Mouse (Mus musculus) heart, embryonic 12.5 days (tissue): ENCODE measurements at regions not wholly inside any gene's neighbourhood (a gene's known extent, or its start where the extent isn't known, plus 50 kb on each side); places are given as distances from the start of the nearest gene placed in this dataset.

Experiments
- ATAC-seq: fragments of 200-750 bp; cut with Nextera tagmentation; 2 replicates; pipeline ENCODE4 v1.8.0; 2017; ENCODE audit warnings: moderate TSS enrichment, moderate library complexity; ENCODE audit not compliant: insufficient number of reproducible peaks, low FRiP score
- H3K27ac ChIP-seq: fragments of 300-500 bp; sonication (generic); 2 replicates; pipeline ENCODE4 v1.5.1; 2016; ENCODE audit warnings: mild to moderate bottlenecking, moderate library complexity; ENCODE audit not compliant: poor library complexity, severe bottlenecking
- H3K27me3 ChIP-seq: fragments of 300-500 bp; sonication (generic); replicated peaks from 2 replicates; pipeline ENCODE4 v1.6.1; 2016; ENCODE audit warnings: mild to moderate bottlenecking, moderate library complexity
- H3K36me3 ChIP-seq: fragments of 300-500 bp; sonication (generic); 2 replicates; pipeline ENCODE4 v1.6.1; 2016; ENCODE audit warnings: mild to moderate bottlenecking, moderate library complexity
- H3K4me1 ChIP-seq: fragments of 300-500 bp; sonication (generic); replicated peaks from 2 replicates; pipeline ENCODE4 v1.6.1; 2016; ENCODE audit warnings: mild to moderate bottlenecking
- H3K4me2 ChIP-seq: fragments of 300-500 bp; sonication (generic); 2 replicates; pipeline ENCODE4 v1.6.1; 2016; ENCODE audit warnings: mild to moderate bottlenecking, moderate library complexity
- H3K4me3 ChIP-seq: fragments of 300-500 bp; sonication (generic); 2 replicates; pipeline ENCODE4 v1.5.1; 2016; ENCODE audit warnings: mild to moderate bottlenecking
- H3K9ac ChIP-seq: fragments of 300-500 bp; sonication (generic); 2 replicates; pipeline ENCODE4 v1.6.1; 2016; ENCODE audit warnings: mild to moderate bottlenecking, moderate library complexity
- H3K9me3 ChIP-seq: fragments of 300-500 bp; sonication (generic); replicated peaks from 2 replicates; pipeline ENCODE4 v1.6.1; 2016; ENCODE audit warnings: mild to moderate bottlenecking, moderate library complexity
- WGBS: fragments of 180-500 bp; shearing (Covaris S2); methylation state at CpG from one replicate; pipeline ENCODE4 v1.1.7; 2016; 5-methylcytosine and 5-hydroxymethylcytosine counted together

- Histone ChIP-seq H3K4me3 (no peak overlapping the region), H3K9ac (no peak overlapping the region), H3K4me2 (no peak overlapping the region), H3K27ac (no peak overlapping the region), H3K27me3 (no peaks in the 10 kb centered on the region), H3K9me3 (no peaks in the 10 kb centered on the region), H3K4me1 (peaks cover 33% of the 10 kb centered on the region), H3K36me3 (no peaks in the 10 kb centered on the region)
- no peak for ATAC-seq
- 88% methylated on average over 6 of the region's 6 CpGs for WGBS
Observed at GRCm38 (mm10) chr4:9132356-9132755, 893.5 kb upstream of the Car8 start.

GRCm38 (mm10) chr4:9131610-9132009, 892.8 kb upstream of the Car8 start:
- Histone ChIP-seq H3K4me3 (no peak overlapping the region), H3K9ac (no peak overlapping the region), H3K27ac (no peak overlapping the region), H3K36me3 (no peaks in the 10 kb centered on the region), H3K4me1 (peaks cover 31% of the 10 kb centered on the region), H3K27me3 (no peaks in the 10 kb centered on the region), H3K9me3 (no peaks in the 10 kb centered on the region), H3K4me2 (no peak overlapping the region)
- 65% methylated on average over 9 of the region's 9 CpGs for WGBS
- ATAC-seq, result no peak

GRCm38 (mm10) chr4:9125236-9125963, 886.6 kb upstream of the Car8 start:
- WGBS, result 43% methylated on average over 11 of the region's 11 CpGs
- no peak for ATAC-seq

GRCm38 (mm10) chr4:9124586-9125232, 885.9 kb upstream of the Car8 start:
- WGBS, result 81% methylated on average over 4 of the region's 4 CpGs
- H3K4me3 ChIP-seq, result no peak overlapping the region
- H3K27me3 ChIP-seq, result no peaks in the 10 kb centered on the region
- no peak for ATAC-seq
- peaks cover 13% of the 10 kb centered on the region; the same call in 1 of the 2 replicates for H3K4me1 ChIP-seq
- no peaks in the 10 kb centered on the region for H3K9me3 ChIP-seq
- H3K27ac ChIP-seq, result no peak overlapping the region
- no peaks in the 10 kb centered on the region for H3K36me3 ChIP-seq
- H3K9ac ChIP-seq, result no peak overlapping the region
- H3K4me2 ChIP-seq, result no peak overlapping the region

More at GRCm38 (mm10) chr4:9125236-9125963, 886.6 kb upstream of the Car8 start:
- H3K9ac ChIP-seq, result no peak overlapping the region
- peaks cover 19% of the 10 kb centered on the region for H3K4me1 ChIP-seq
- no peaks in the 10 kb centered on the region for H3K27me3 ChIP-seq
- no peak overlapping the region for H3K4me3 ChIP-seq
- H3K4me2 ChIP-seq, result no peak overlapping the region
- no peak overlapping the region for H3K27ac ChIP-seq
- H3K9me3 ChIP-seq, result no peaks in the 10 kb centered on the region
- no peaks in the 10 kb centered on the region for H3K36me3 ChIP-seq

GRCm38 (mm10) chr4:9124109-9124508, 885.3 kb upstream of the Car8 start:
- H3K4me3 ChIP-seq, result no peak overlapping the region
- H3K36me3 ChIP-seq, result no peaks in the 10 kb centered on the region
- no peak overlapping the region for H3K4me2 ChIP-seq
- H3K9ac ChIP-seq, result no peak overlapping the region
- no peaks in the 10 kb centered on the region for H3K9me3 ChIP-seq
- H3K27me3 ChIP-seq, result no peaks in the 10 kb centered on the region
- no peak overlapping the region for H3K27ac ChIP-seq
- H3K4me1 ChIP-seq, result peaks cover 13% of the 10 kb centered on the region; the same call in 1 of the 2 replicates
- no peak for ATAC-seq
- WGBS, result 52% methylated on average over 5 of the region's 5 CpGs

- Histone ChIP-seq H3K4me2 (no peak overlapping the region), H3K27me3 (no peaks in the 10 kb centered on the region), H3K27ac (no peak overlapping the region), H3K9me3 (no peaks in the 10 kb centered on the region), H3K4me1 (peaks cover 15% of the 10 kb centered on the region), H3K4me3 (no peak overlapping the region), H3K9ac (no peak overlapping the region), H3K36me3 (no peaks in the 10 kb centered on the region)
- no peak for ATAC-seq
- WGBS, result 67% methylated on average over 9 of the region's 9 CpGs
Observed at GRCm38 (mm10) chr4:9123396-9124031, 884.7 kb upstream of the Car8 start.

- ATAC-seq, result no peak
- WGBS, result 53% methylated on average over 10 of the region's 10 CpGs
Observed at GRCm38 (mm10) chr4:9122639-9123286, 883.9 kb upstream of the Car8 start.

GRCm38 (mm10) chr4:9116955-9117647, 878.3 kb upstream of the Car8 start:
- ATAC-seq, result no peak
- H3K4me2 ChIP-seq, result no peak overlapping the region
- peaks cover 21% of the 10 kb centered on the region for H3K4me1 ChIP-seq
- H3K27ac ChIP-seq, result no peak overlapping the region
- H3K27me3 ChIP-seq, result no peaks in the 10 kb centered on the region
- no peak overlapping the region for H3K9ac ChIP-seq
- no peaks in the 10 kb centered on the region for H3K36me3 ChIP-seq
- WGBS, result 72% methylated on average over 4 of the region's 4 CpGs
- H3K9me3 ChIP-seq, result no peaks in the 10 kb centered on the region
- H3K4me3 ChIP-seq, result no peak overlapping the region

More at GRCm38 (mm10) chr4:9122639-9123286, 883.9 kb upstream of the Car8 start:
- no peak overlapping the region for H3K4me3 ChIP-seq
- H3K27me3 ChIP-seq, result no peaks in the 10 kb centered on the region
- H3K9me3 ChIP-seq, result no peaks in the 10 kb centered on the region
- H3K4me1 ChIP-seq, result peaks cover 22% of the 10 kb centered on the region
- H3K4me2 ChIP-seq, result no peak overlapping the region
- H3K36me3 ChIP-seq, result no peaks in the 10 kb centered on the region
- no peak overlapping the region for H3K9ac ChIP-seq
- H3K27ac ChIP-seq, result no peak overlapping the region

GRCm38 (mm10) chr4:9115874-9116273, 877.0 kb upstream of the Car8 start:
- Histone ChIP-seq H3K27me3 (no peaks in the 10 kb centered on the region), H3K4me2 (no peak overlapping the region), H3K9me3 (no peaks in the 10 kb centered on the region), H3K27ac (no peak overlapping the region), H3K9ac (no peak overlapping the region), H3K36me3 (no peaks in the 10 kb centered on the region), H3K4me1 (peaks cover 21% of the 10 kb centered on the region), H3K4me3 (no peak overlapping the region)
- no peak for ATAC-seq
- 2% methylated on average over 7 of the region's 7 CpGs for WGBS

GRCm38 (mm10) chr4:9113982-9114381, 875.1 kb upstream of the Car8 start:
- H3K36me3 ChIP-seq, result no peaks in the 10 kb centered on the region
- H3K9ac ChIP-seq, result no peak overlapping the region
- no peak overlapping the region for H3K27ac ChIP-seq
- no peak for ATAC-seq
- no peak overlapping the region for H3K4me3 ChIP-seq
- no peak overlapping the region for H3K4me2 ChIP-seq
- H3K9me3 ChIP-seq, result no peaks in the 10 kb centered on the region
- peaks cover 21% of the 10 kb centered on the region for H3K4me1 ChIP-seq
- 84% methylated on average over 5 of the region's 5 CpGs for WGBS
- 0 out of 2 replicates have a peak, but pooled peaks cover 3% of the 10 kb centered on the region for H3K27me3 ChIP-seq
